Mouse (Mus musculus): ENCODE measurements around the gene Astl.

DNA sequence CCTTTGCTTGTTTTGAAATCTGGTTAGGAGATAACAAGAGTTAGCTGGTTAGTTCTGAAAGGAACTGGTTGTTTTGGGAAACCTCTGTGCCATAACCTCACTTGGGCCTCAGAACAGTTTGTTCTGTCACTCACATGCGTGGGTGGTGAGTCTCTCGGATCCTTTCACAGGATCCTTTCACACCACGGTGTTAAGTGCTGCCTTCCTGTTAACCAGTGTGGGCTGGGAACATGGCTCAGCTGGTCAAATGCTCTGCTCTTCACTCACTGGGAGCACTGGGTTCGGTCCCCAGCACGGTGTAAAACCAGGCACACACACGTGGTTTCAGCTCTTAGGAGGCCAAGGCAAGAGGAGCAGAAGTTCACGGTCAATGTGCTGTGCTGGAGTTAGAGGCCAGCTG lies 14.0 kb upstream of the Astl start:
- TF ChIP-seq MAX (IDR thresholded peaks at IDR 0.05; ENCODE audit: low read depth), result no peak
- TF ChIP-seq POLR2A (IDR thresholded peaks at IDR 0.05; ENCODE audit: insufficient read length, low read depth), result no peak
- TF ChIP-seq REST (IDR thresholded peaks at IDR 0.05; ENCODE audit: insufficient read depth, insufficient read length), result no peak
- no peak for TF ChIP-seq TCF3 (IDR thresholded peaks at IDR 0.05; ENCODE audit: insufficient read length, low read depth)
- TF ChIP-seq POLR2AphosphoS2 (IDR thresholded peaks at IDR 0.05; ENCODE audit: insufficient read length, low read depth), result no peak
- TF ChIP-seq MYOD1 (IDR thresholded peaks at IDR 0.05; ENCODE audit: control insufficient read depth in 1 of 3, insufficient read length in 2 of 3, low read depth in 2 of 3), result no peak
- TF ChIP-seq CEBPB (IDR thresholded peaks at IDR 0.05; ENCODE audit: insufficient read depth, poor library complexity, severe bottlenecking), result no peak
- no peak for TF ChIP-seq USF1 (IDR thresholded peaks at IDR 0.05; ENCODE audit: low read depth)
